Mouse (Mus musculus): Measurements from ENCODE around the gene Dst. TPM values are rescaled to one million over a fixed set of nuclear protein-coding genes. Genes with fewer than 3 reads are reported as not detected.

Dst gene
- polyA plus RNA-seq, 1 experiment from 2014 or later, result 17.9 TPM

DNA sequence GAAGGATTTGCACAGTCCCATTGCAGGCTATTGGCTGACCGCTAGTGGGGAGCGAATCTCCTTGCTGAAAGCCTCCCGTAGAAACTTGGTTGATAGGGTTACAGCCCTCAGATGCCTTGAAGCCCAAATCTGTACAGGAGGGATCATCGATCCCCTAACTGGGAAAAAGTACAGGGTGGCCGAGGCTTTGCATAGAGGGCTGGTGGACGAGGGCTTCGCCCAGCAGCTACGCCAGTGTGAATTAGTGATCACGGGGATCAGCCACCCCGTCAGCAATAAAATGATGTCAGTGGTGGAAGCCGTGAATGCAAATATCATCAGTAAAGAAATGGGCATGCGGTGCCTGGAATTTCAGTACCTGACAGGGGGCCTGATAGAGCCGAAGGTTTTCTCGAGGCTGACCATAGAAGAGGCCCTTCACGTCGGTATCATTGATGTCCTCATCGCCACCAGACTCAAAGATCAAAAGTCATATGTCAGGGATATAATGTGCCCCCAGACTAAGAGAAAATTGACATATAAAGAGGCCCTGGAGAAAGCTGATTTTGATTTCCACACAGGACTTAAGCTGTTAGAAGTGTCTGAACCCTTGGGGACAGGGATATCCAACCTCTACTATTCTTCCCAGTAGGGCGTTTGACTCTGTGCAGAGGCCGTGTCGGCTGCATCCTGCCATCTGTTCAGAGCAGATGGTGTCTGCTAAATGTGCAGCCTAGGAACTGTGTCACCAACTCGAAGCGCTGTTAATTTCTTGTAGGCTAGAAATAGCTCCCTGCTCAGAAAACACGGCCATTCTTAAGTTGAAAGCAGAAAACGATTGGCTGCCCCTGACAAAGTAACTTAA, 274.6 kb downstream of the Dst start:
- Histone ChIP-seq H3K9ac (no peak overlapping the region), H3K9me3 (no peaks in the 10 kb centered on the region), H3K27ac (replicated peaks) (no peak overlapping the region), H3K27me3 (replicated peaks) (no peaks in the 10 kb centered on the region), H3K4me3 (no peak overlapping the region), H3K4me2 (no peak overlapping the region), H3K36me3 (peaks cover 80% of the 10 kb centered on the region), H3K4me1 (peaks cover 8% of the 10 kb centered on the region)
- no peak for ATAC-seq (ENCODE audit: extremely low read depth, insufficient number of reproducible peaks, low FRiP score, low TSS enrichment)
- 79% methylated on average over 24 of the region's 24 CpGs for WGBS

DNA sequence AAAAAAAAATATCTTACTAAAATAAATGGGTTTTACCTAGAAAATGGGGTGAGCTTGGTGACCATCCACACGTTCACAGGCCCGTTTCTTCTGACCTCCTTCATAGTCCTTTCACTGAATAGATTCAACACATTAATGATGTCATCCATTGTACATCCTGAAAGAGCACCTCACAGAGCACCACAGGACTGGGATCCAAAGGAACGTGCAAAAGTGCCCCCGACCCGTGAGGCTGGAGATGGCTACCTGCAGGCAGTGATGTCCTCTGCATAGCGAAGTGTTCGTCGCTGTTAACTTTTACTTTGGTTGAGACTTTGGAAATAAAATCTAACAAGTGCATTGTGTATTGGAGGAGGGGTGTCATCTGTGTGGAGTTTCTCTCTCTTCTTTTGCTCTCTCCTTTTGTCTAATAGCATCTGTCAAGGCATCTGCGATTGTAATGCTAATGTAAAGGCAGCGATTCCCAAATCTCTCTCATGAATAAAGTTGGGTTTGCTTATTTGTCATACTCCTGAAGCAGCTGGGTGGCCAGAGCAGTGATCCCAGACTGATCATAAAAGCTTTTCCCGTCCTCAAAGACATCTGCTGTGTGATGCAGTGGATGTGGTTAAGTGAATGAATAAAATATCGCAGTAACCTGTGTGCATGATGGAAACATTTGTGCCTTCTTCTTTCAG, 275.4 kb downstream of the Dst start:
- Histone ChIP-seq H3K4me1 (peaks cover 10% of the 10 kb centered on the region), H3K4me2 (no peak overlapping the region), H3K36me3 (peaks cover 80% of the 10 kb centered on the region), H3K9ac (no peak overlapping the region), H3K27me3 (replicated peaks) (no peaks in the 10 kb centered on the region), H3K4me3 (no peak overlapping the region), H3K27ac (replicated peaks) (no peak overlapping the region), H3K9me3 (no peaks in the 10 kb centered on the region)
- ATAC-seq (ENCODE audit: extremely low read depth, insufficient number of reproducible peaks, low FRiP score, low TSS enrichment), result no peak
- WGBS, result 87% methylated on average over 12 of the region's 12 CpGs

DNA sequence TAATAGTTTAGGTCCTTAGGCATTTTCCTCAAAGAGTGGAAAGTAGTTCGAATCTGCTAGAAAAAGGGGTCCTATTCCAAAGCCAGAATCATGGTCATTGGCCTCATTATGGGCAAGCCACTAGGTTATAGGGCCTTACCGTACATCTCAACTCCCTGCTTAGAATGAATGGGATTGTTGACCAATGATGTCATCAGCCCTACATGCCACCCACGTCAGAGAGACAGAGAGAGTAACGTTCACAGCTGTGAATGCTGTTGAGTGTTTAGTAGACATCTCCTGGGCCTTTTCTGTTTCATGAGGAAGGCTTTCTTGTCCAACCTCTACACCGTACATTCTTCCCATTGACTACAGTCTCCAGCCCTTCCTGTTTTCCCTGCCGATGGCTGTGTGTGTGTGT, 276.2 kb downstream of the Dst start:
- WGBS, result 42% methylated on average over 6 of the region's 6 CpGs
- ATAC-seq (ENCODE audit: extremely low read depth, insufficient number of reproducible peaks, low FRiP score, low TSS enrichment), result no peak

DNA sequence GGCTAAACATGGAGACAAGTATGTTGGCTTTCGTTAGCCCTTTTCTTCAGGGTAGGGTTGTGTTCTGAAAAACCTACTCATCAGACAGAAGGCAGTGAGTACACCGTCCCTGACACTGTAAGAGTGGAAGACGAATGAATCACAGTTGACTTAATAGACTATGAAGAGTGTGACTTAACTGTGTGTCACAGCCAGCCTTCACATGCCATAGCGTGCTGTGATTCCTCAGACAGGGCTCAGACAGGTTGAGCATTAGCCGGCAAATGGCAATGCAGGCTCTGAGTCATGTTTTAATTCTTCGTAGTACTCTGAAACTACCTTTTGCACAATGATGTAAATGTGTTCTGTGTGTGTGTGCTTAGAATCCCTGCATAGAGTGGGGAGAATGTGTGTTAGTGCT, 278.0 kb downstream of the Dst start:
- H3K4me2 ChIP-seq, result no peak overlapping the region
- no peak overlapping the region for H3K27ac ChIP-seq (replicated peaks)
- ATAC-seq (ENCODE audit: extremely low read depth, insufficient number of reproducible peaks, low FRiP score, low TSS enrichment), result no peak
- peaks cover 80% of the 10 kb centered on the region for H3K36me3 ChIP-seq
- WGBS, result 79% methylated on average over 6 of the region's 6 CpGs
- H3K9ac ChIP-seq, result no peak overlapping the region
- H3K9me3 ChIP-seq, result no peaks in the 10 kb centered on the region
- H3K27me3 ChIP-seq (replicated peaks), result no peaks in the 10 kb centered on the region
- no peak overlapping the region for H3K4me3 ChIP-seq
- peaks cover 22% of the 10 kb centered on the region for H3K4me1 ChIP-seq

More for the DNA sequence above, 276.2 kb downstream of the Dst start:
- no peak overlapping the region for H3K27ac ChIP-seq (replicated peaks)
- no peaks in the 10 kb centered on the region for H3K27me3 ChIP-seq (replicated peaks)
- no peak overlapping the region for H3K4me2 ChIP-seq
- H3K9me3 ChIP-seq, result no peaks in the 10 kb centered on the region
- H3K9ac ChIP-seq, result no peak overlapping the region
- no peak overlapping the region for H3K4me3 ChIP-seq
- peaks cover 80% of the 10 kb centered on the region for H3K36me3 ChIP-seq
- H3K4me1 ChIP-seq, result peaks cover 16% of the 10 kb centered on the region

DNA sequence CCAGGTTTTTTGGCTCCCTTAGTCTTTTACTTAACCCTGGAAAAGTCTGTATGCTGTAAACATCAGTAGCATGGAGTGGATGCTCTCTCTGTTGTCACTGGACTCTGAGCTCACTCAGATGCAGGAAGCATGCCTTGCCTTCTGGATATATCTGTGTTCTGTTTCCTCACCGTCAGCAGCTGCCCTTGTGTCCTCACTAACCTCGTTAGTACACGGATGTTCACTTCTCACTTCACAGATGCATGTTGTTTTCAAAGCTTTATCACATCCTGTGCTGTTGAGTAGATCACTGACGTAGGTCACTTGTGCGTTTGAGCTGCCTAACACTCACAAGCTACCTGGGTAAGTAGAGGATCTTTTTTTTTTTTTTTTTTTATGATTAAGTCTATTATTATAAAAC, 279.5 kb downstream of the Dst start:
- H3K4me3 ChIP-seq, result no peak overlapping the region
- peaks cover 22% of the 10 kb centered on the region for H3K4me1 ChIP-seq
- peaks cover 80% of the 10 kb centered on the region for H3K36me3 ChIP-seq
- H3K27me3 ChIP-seq (replicated peaks), result no peaks in the 10 kb centered on the region
- 57% methylated on average over 5 of the region's 5 CpGs for WGBS
- no peaks in the 10 kb centered on the region for H3K9me3 ChIP-seq
- H3K9ac ChIP-seq, result no peak overlapping the region
- ATAC-seq (ENCODE audit: extremely low read depth, insufficient number of reproducible peaks, low FRiP score, low TSS enrichment), result no peak
- no peak overlapping the region for H3K4me2 ChIP-seq
- no peak overlapping the region for H3K27ac ChIP-seq (replicated peaks)

DNA sequence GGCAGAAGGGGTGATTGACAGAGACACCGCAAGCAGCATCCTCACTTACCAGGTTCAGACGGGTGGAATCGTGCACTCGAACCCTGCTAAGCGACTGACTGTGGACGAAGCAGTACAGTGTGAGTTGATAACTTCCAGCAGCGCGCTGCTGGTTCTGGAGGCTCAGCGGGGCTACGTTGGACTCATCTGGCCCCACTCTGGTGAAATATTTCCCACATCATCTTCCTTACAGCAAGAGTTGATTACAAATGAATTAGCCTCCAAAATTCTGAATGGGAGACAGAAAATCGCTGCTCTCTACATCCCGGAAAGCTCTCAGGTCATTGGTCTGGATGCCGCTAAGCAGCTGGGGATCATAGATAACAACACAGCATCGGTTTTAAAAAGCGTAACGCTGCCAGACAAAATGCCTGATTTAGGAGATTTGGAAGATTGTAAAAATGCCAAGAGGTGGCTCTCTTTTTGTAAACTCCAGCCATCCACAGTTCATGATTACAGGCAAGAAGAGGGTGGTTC, 280.8 kb downstream of the Dst start:
- ATAC-seq (ENCODE audit: extremely low read depth, insufficient number of reproducible peaks, low FRiP score, low TSS enrichment), result no peak
- WGBS, result 77% methylated on average over 16 of the region's 16 CpGs
- Histone ChIP-seq H3K4me2 (no peak overlapping the region), H3K36me3 (peaks cover 80% of the 10 kb centered on the region), H3K4me3 (no peak overlapping the region), H3K27me3 (replicated peaks) (no peaks in the 10 kb centered on the region), H3K4me1 (peaks cover 22% of the 10 kb centered on the region), H3K9me3 (no peaks in the 10 kb centered on the region), H3K9ac (no peak overlapping the region), H3K27ac (replicated peaks) (no peak overlapping the region)

DNA sequence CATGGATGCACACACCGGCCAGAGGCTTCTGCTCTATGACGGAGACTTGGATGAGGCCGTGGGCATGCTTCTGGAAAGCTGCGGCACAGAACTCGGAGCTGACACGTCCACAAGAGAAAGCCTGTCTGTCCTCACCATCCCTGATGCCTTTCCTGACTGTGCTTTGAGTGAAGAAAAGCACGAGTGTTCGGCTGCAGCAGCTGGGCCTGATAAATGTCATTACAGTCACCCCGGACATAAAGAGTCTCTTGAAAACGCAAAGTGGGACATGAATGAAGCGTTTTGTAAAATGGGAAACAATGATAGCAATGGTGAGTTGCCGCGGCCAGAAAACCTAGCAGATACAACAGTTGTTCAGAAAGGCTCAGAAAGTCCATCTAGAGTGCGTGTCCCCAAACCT, 281.3 kb downstream of the Dst start:
- no peak overlapping the region for H3K4me2 ChIP-seq
- H3K9me3 ChIP-seq, result no peaks in the 10 kb centered on the region
- 42% methylated on average over 14 of the region's 14 CpGs for WGBS
- peaks cover 19% of the 10 kb centered on the region for H3K4me1 ChIP-seq
- H3K9ac ChIP-seq, result no peak overlapping the region
- no peaks in the 10 kb centered on the region for H3K27me3 ChIP-seq (replicated peaks)
- H3K36me3 ChIP-seq, result peaks cover 84% of the 10 kb centered on the region
- no peak for ATAC-seq (ENCODE audit: extremely low read depth, insufficient number of reproducible peaks, low FRiP score, low TSS enrichment)
- no peak overlapping the region; the same call in 1 of the 2 replicates for H3K27ac ChIP-seq (replicated peaks)
- H3K4me3 ChIP-seq, result no peak overlapping the region

DNA sequence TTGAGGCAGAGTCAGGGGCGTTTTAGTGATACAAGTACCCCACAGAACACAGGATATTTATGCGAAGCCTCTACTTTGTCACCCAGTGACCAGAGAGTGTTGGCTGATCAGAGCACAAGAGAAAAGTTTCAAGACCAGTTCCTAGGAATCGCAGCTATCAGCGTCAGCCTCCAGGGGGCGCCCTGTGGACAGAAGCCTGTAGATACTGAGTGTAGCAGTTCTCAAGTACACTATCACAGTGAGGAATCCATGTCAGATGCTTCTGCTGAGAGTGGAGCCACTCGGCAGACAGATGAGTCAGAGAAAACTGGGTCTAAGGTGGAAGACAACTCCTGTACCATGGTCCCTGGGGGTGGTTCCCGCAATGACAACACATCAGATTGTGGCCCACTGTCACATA, 281.9 kb downstream of the Dst start:
- no peak for ATAC-seq (ENCODE audit: extremely low read depth, insufficient number of reproducible peaks, low FRiP score, low TSS enrichment)
- H3K4me1 ChIP-seq, result peaks cover 14% of the 10 kb centered on the region; the same call in 1 of the 2 replicates
- 56% methylated on average over 7 of the region's 7 CpGs for WGBS
- no peaks in the 10 kb centered on the region for H3K9me3 ChIP-seq
- H3K27me3 ChIP-seq (replicated peaks), result no peaks in the 10 kb centered on the region
- no peak overlapping the region for H3K4me3 ChIP-seq
- peaks cover 87% of the 10 kb centered on the region for H3K36me3 ChIP-seq
- H3K27ac ChIP-seq (replicated peaks), result no peak overlapping the region; the same call in 1 of the 2 replicates
- H3K4me2 ChIP-seq, result no peak overlapping the region
- no peak overlapping the region for H3K9ac ChIP-seq

DNA sequence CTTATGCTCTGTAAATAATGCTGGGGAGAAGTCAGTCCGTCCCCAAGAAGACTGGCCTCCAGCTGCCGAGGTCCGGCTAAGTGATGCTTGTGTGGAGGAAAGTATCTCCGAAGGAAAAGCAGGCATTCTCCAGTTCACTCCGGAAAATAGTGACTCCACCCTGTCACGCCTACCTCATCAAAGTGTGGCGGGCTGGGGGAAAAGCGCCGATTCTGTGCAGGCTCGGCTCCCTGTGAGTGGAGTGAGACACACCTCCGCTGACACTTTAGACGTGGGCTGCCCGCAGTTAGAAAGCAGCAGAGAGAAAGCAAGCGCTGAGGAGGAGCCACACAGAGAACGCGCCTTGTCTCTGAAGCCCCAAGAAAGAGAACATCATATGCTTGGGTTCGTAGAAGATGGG, 284.1 kb downstream of the Dst start:
- Histone ChIP-seq H3K4me3 (no peak overlapping the region), H3K27me3 (replicated peaks) (no peaks in the 10 kb centered on the region), H3K36me3 (peaks cover 96% of the 10 kb centered on the region), H3K27ac (replicated peaks) (no peak overlapping the region), H3K4me1 (peaks cover 14% of the 10 kb centered on the region; the same call in 1 of the 2 replicates), H3K4me2 (no peak overlapping the region), H3K9me3 (no peaks in the 10 kb centered on the region), H3K9ac (no peak overlapping the region)
- no peak for ATAC-seq (ENCODE audit: extremely low read depth, insufficient number of reproducible peaks, low FRiP score, low TSS enrichment)
- 85% methylated on average over 17 of the region's 17 CpGs for WGBS

DNA sequence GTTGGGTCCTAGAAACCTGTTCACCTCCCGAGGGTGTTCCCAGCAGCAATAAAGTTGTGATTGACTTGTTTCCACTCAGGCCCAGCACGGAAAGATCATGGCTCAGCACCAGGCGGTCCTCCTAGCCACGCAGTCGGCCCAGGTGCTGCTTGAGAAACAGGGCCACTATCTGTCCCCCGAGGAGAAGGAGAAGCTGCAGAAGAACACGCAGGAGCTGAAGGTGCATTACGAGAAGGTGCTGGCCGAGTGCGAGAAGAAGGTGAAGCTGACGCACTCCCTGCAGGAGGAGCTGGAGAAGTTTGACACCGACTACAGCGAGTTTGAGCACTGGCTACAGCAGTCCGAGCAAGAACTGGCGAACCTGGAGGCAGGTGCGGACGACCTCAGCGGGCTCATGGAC, 292.8 kb downstream of the Dst start:
- H3K4me2 ChIP-seq, result no peak overlapping the region
- H3K27me3 ChIP-seq (replicated peaks), result no peaks in the 10 kb centered on the region
- no peak for ATAC-seq (ENCODE audit: extremely low read depth, insufficient number of reproducible peaks, low FRiP score, low TSS enrichment)
- 83% methylated on average over 18 of the region's 18 CpGs for WGBS
- no peaks in the 10 kb centered on the region for H3K4me1 ChIP-seq
- no peak overlapping the region for H3K4me3 ChIP-seq
- no peak overlapping the region for H3K9ac ChIP-seq
- H3K36me3 ChIP-seq, result peaks cover 90% of the 10 kb centered on the region
- no peaks in the 10 kb centered on the region for H3K9me3 ChIP-seq
- no peak overlapping the region for H3K27ac ChIP-seq (replicated peaks)

DNA sequence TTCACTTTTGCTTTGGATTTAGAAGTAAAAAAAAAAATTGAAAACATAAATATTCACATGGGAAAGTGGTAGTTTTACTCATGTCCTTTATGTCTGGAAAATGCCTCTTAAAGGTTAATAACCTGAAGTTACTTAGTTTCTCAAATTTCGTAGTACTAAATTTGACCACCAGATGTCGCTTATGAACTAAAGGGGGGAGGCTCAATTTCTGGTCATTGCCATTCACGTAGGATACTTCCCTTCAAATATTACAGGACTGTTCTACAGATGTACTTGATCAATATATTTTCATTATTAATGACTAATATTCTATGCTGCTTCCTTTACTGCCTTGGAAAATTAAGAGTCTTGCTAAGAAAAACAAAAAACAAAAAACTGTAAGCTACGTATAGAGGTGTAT, 293.5 kb downstream of the Dst start:
- Histone ChIP-seq H3K27ac (replicated peaks) (no peak overlapping the region), H3K36me3 (peaks cover 90% of the 10 kb centered on the region), H3K4me3 (no peak overlapping the region), H3K4me1 (no peaks in the 10 kb centered on the region), H3K27me3 (replicated peaks) (no peaks in the 10 kb centered on the region), H3K4me2 (no peak overlapping the region), H3K9me3 (no peaks in the 10 kb centered on the region), H3K9ac (no peak overlapping the region)
- ATAC-seq (ENCODE audit: extremely low read depth, insufficient number of reproducible peaks, low FRiP score, low TSS enrichment), result no peak
- 42% methylated on average over 4 of the region's 4 CpGs for WGBS

Measured in heart, embryonic 13.5 days (tissue).